Mouse (Mus musculus) WW6 (cell line): ENCODE data around the gene Gm867.

Experiments
- DNase-seq: peaks from one replicate; pipeline ENCODE4 v3.0.0-alpha.2; 2013; ENCODE audit warnings: low read depth, low spot score

Gene Gm867

GRCm38 (mm10) chr10:75897373-75897772 lies 43.1 kb downstream of the Gm867 start:
- peak; percentile 45 for DNase-seq

- no peak for DNase-seq
Measured at GRCm38 (mm10) chr10:75896208-75896607, 44.3 kb downstream of the Gm867 start.

GRCm38 (mm10) chr10:75895730-75896129 lies 44.7 kb downstream of the Gm867 start:
- no peak for DNase-seq

GRCm38 (mm10) chr10:75894601-75895000 lies 45.9 kb downstream of the Gm867 start:
- no peak for DNase-seq

GRCm38 (mm10) chr10:75893089-75893750 lies 47.3 kb downstream of the Gm867 start, which contains the start of gene Derl3:
Derl3 (plus strand) TSS chr10:75893413.
- peak; percentile 96 for DNase-seq

- no peak for DNase-seq
Measured at GRCm38 (mm10) chr10:75889406-75890153, 50.9 kb downstream of the Gm867 start.
